Mouse (Mus musculus) hindbrain, embryonic 11.5 days (tissue): ENCODE data around the gene P2ry12. TPM values are rescaled to one million over a fixed set of nuclear protein-coding genes. Genes with fewer than 3 reads are reported as not detected.

Experiments
- ATAC-seq: fragments of 200-750 bp; cut with Nextera tagmentation; 2 replicates; pipeline ENCODE4 v1.8.0; 2017; ENCODE audit warnings: mild to moderate bottlenecking, moderate TSS enrichment, moderate library complexity; ENCODE audit not compliant: low FRiP score
- DNase-seq: peaks from one replicate; pipeline ENCODE4 v3.0.0-alpha.2; 2015; ENCODE audit warnings: low spot score
- H3K27ac ChIP-seq: fragments of 300-500 bp; sonication (generic); 2 replicates; pipeline ENCODE4 v1.5.1; 2014; ENCODE audit warnings: mild to moderate bottlenecking, low read depth, low read length
- H3K27me3 ChIP-seq: fragments of 300-500 bp; sonication (generic); 2 replicates; pipeline ENCODE4 v1.6.1; 2014; ENCODE audit warnings: mild to moderate bottlenecking, low read length, moderate library complexity, mixed read lengths; ENCODE audit not compliant: control insufficient read depth, insufficient read depth
- H3K36me3 ChIP-seq: fragments of 300-500 bp; sonication (generic); 2 replicates; pipeline ENCODE4 v1.6.1; 2014; ENCODE audit warnings: mild to moderate bottlenecking, low read length, moderate library complexity, mixed read lengths; ENCODE audit not compliant: control insufficient read depth, insufficient read depth
- H3K4me1 ChIP-seq: fragments of 300-500 bp; sonication (generic); replicated peaks from 2 replicates; pipeline ENCODE4 v1.6.1; 2014; ENCODE audit warnings: low read length, mixed read lengths; ENCODE audit not compliant: control insufficient read depth, insufficient read depth
- H3K4me2 ChIP-seq: fragments of 300-500 bp; sonication (generic); replicated peaks from 2 replicates; pipeline ENCODE4 v1.6.1; 2014; ENCODE audit warnings: mild to moderate bottlenecking, low read depth, low read length
- H3K4me3 ChIP-seq: fragments of 300-500 bp; sonication (generic); 2 replicates; pipeline ENCODE4 v1.5.1; 2014; ENCODE audit warnings: low read depth, low read length
- H3K9ac ChIP-seq: fragments of 300-500 bp; sonication (generic); 2 replicates; pipeline ENCODE4 v1.6.1; 2014; ENCODE audit warnings: low read depth, low read length
- H3K9me3 ChIP-seq: fragments of 300-500 bp; sonication (generic); 2 replicates; pipeline ENCODE4 v1.6.1; 2016; ENCODE audit warnings: low read length; ENCODE audit not compliant: control insufficient read depth
- WGBS: fragments of 180-500 bp; shearing (Covaris S2); extraction: QIAGEN DNeasy Blood & Tissue Kit; methylation state at CpG from one replicate; pipeline ENCODE4 v1.1.7; 2014; 5-methylcytosine and 5-hydroxymethylcytosine counted together
- polyA plus RNA-seq: library from polyadenylated mRNA; unstranded; fragments of >200 nt; fragmentation: Nextera tagmentation; extraction: Ambion mirVana; gene quantifications from 2 replicates; pipeline ENCODE4 v1.2.1, GENCODE M21; 2014

The P2ry12 gene
- polyA plus RNA-seq, 1 experiment from 2014 or later: 4.3 TPM

- H3K4me3 ChIP-seq: no peak overlapping the region
- H3K27me3 ChIP-seq: no peaks in the 10 kb centered on the region
- no peaks in the 10 kb centered on the region for H3K4me1 ChIP-seq
- H3K36me3 ChIP-seq: no peaks in the 10 kb centered on the region
- no peaks in the 10 kb centered on the region for H3K9me3 ChIP-seq
- no peak overlapping the region for H3K4me2 ChIP-seq
- H3K9ac ChIP-seq: no peak overlapping the region
- no peak overlapping the region for H3K27ac ChIP-seq
- no peak for ATAC-seq
- no peak for DNase-seq
Observed at GRCm38 (mm10) chr3:59225411-59225810, 37.3 kb downstream of the P2ry12 start.

GRCm38 (mm10) chr3:59222303-59222702, 40.4 kb downstream of the P2ry12 start:
- no peaks in the 10 kb centered on the region for H3K4me1 ChIP-seq
- H3K4me3 ChIP-seq: no peak overlapping the region
- no peak for ATAC-seq
- H3K36me3 ChIP-seq: no peaks in the 10 kb centered on the region
- no peaks in the 10 kb centered on the region for H3K9me3 ChIP-seq
- no peaks in the 10 kb centered on the region for H3K27me3 ChIP-seq
- no peak for DNase-seq
- H3K9ac ChIP-seq: no peak overlapping the region
- H3K4me2 ChIP-seq: no peak overlapping the region
- 92% methylated on average over 2 of the region's 2 CpGs for WGBS
- H3K27ac ChIP-seq: no peak overlapping the region

GRCm38 (mm10) chr3:59219326-59219725, 43.3 kb downstream of the P2ry12 start:
- no peaks in the 10 kb centered on the region for H3K4me1 ChIP-seq
- WGBS: 89% methylated on average over 2 of the region's 2 CpGs
- no peaks in the 10 kb centered on the region for H3K9me3 ChIP-seq

GRCm38 (mm10) chr3:59217211-59217610, 45.5 kb downstream of the P2ry12 start:
- WGBS: 95% methylated on average over 10 of the region's 10 CpGs
- H3K27ac ChIP-seq: no peak overlapping the region
- H3K4me1 ChIP-seq: no peaks in the 10 kb centered on the region
- H3K36me3 ChIP-seq: no peaks in the 10 kb centered on the region
- DNase-seq: no peak
- H3K4me2 ChIP-seq: no peak overlapping the region
- H3K4me3 ChIP-seq: no peak overlapping the region
- H3K27me3 ChIP-seq: no peaks in the 10 kb centered on the region
- no peak for ATAC-seq
- no peak overlapping the region for H3K9ac ChIP-seq
- H3K9me3 ChIP-seq: no peaks in the 10 kb centered on the region

More at GRCm38 (mm10) chr3:59219326-59219725, 43.3 kb downstream of the P2ry12 start:
- Histone ChIP-seq H3K27me3 (no peaks in the 10 kb centered on the region), H3K9ac (no peak overlapping the region), H3K4me3 (no peak overlapping the region), H3K27ac (no peak overlapping the region), H3K4me2 (no peak overlapping the region), H3K36me3 (no peaks in the 10 kb centered on the region)
- no peak for DNase-seq
- ATAC-seq: no peak

GRCm38 (mm10) chr3:59212404-59212803, 50.3 kb downstream of the P2ry12 start:
- H3K27ac ChIP-seq: no peak overlapping the region
- no peak overlapping the region for H3K4me3 ChIP-seq
- no peak overlapping the region for H3K4me2 ChIP-seq
- no peaks in the 10 kb centered on the region for H3K27me3 ChIP-seq
- H3K9me3 ChIP-seq: no peaks in the 10 kb centered on the region
- ATAC-seq (no peak), DNase-seq (no peak)
- H3K4me1 ChIP-seq: no peaks in the 10 kb centered on the region
- H3K9ac ChIP-seq: no peak overlapping the region
- no peaks in the 10 kb centered on the region for H3K36me3 ChIP-seq

- H3K9ac ChIP-seq: no peak overlapping the region
- WGBS: 88% methylated on average over 8 of the region's 8 CpGs
- H3K4me3 ChIP-seq: no peak overlapping the region
- no peaks in the 10 kb centered on the region for H3K9me3 ChIP-seq
- ATAC-seq: no peak
- H3K36me3 ChIP-seq: no peaks in the 10 kb centered on the region
- no peak overlapping the region for H3K27ac ChIP-seq
- DNase-seq: no peak
- H3K27me3 ChIP-seq: no peaks in the 10 kb centered on the region
- H3K4me2 ChIP-seq: no peak overlapping the region
- H3K4me1 ChIP-seq: no peaks in the 10 kb centered on the region
Observed at GRCm38 (mm10) chr3:59211784-59212183, 50.9 kb downstream of the P2ry12 start.

GRCm38 (mm10) chr3:59210727-59211126, 51.9 kb downstream of the P2ry12 start, which contains the start of gene P2ry13:
Gene P2ry13, minus strand, starts transcription at chr3:59210882.
- Histone ChIP-seq H3K36me3 (no peaks in the 10 kb centered on the region), H3K4me1 (no peaks in the 10 kb centered on the region), H3K4me2 (no peak within 1 kb of the TSS), H3K9ac (no peak within 1 kb of the TSS), H3K4me3 (no peak within 1 kb of the TSS), H3K9me3 (no peaks in the 10 kb centered on the region), H3K27ac (no peak within 1 kb of the TSS), H3K27me3 (no peaks in the 10 kb centered on the region)
- 91% methylated on average over 6 of the region's 6 CpGs for WGBS
- DNase-seq: no peak
- no peak for ATAC-seq

GRCm38 (mm10) chr3:59210089-59210488, 52.6 kb downstream of the P2ry12 start:
- 80% methylated on average over 8 of the region's 8 CpGs for WGBS
- Histone ChIP-seq H3K9me3 (no peaks in the 10 kb centered on the region), H3K9ac (no peak overlapping the region), H3K4me3 (no peak overlapping the region), H3K27ac (no peak overlapping the region), H3K4me2 (no peak overlapping the region), H3K36me3 (no peaks in the 10 kb centered on the region), H3K4me1 (no peaks in the 10 kb centered on the region), H3K27me3 (no peaks in the 10 kb centered on the region)
- DNase-seq: no peak
- no peak for ATAC-seq

- H3K9me3 ChIP-seq: no peaks in the 10 kb centered on the region
- H3K36me3 ChIP-seq: no peaks in the 10 kb centered on the region
- H3K4me3 ChIP-seq: no peak overlapping the region
- no peak overlapping the region for H3K27ac ChIP-seq
- WGBS: 69% methylated on average over 4 of the region's 4 CpGs
- no peaks in the 10 kb centered on the region for H3K27me3 ChIP-seq
- DNase-seq (peak; percentile 80), ATAC-seq (peak; percentile 69; the same call in 1 of the 2 replicates)
- H3K9ac ChIP-seq: no peak overlapping the region
- no peak overlapping the region for H3K4me2 ChIP-seq
- no peaks in the 10 kb centered on the region for H3K4me1 ChIP-seq
Observed at GRCm38 (mm10) chr3:59208650-59209548, 53.8 kb downstream of the P2ry12 start.
